Mouse (Mus musculus) spleen, adult 18-20 months (tissue): ENCODE results near the gene Fut9.

Experiments
- DNase-seq, 2 experiments: peaks; one replicate each; pipeline ENCODE4 v3.0.0; 2022; ENCODE audit warnings: mixed read lengths in 2 of 2

Fut9 gene

GRCm38 (mm10) chr4:25799476-25800283, at the start of gene Fut9:
Fut9 (minus strand) TSS chr4:25800244.
- DNase-seq = no peak

GRCm38 (mm10) chr4:25815783-25816182, 15.7 kb upstream of the Fut9 start:
- no peak for DNase-seq

GRCm38 (mm10) chr4:25813340-25813739, 13.3 kb upstream of the Fut9 start:
- no peak for DNase-seq

- DNase-seq = no peak
These were observed 10.0 kb upstream of the Fut9 start for GRCm38 (mm10) chr4:25810058-25810457.

GRCm38 (mm10) chr4:25801751-25802150, 1.7 kb upstream of the Fut9 start:
- no peak for DNase-seq

GRCm38 (mm10) chr4:25800284-25800616, 206 bp upstream of the Fut9 start:
- DNase-seq = no peak

GRCm38 (mm10) chr4:25799051-25799475, 981 bp downstream of the Fut9 start:
- no peak for DNase-seq

- DNase-seq = no peak
These were observed 1.6 kb downstream of the Fut9 start for GRCm38 (mm10) chr4:25798412-25798811.

GRCm38 (mm10) chr4:25796149-25796548, 3.9 kb downstream of the Fut9 start:
- DNase-seq = no peak

GRCm38 (mm10) chr4:25785276-25785675, 14.8 kb downstream of the Fut9 start:
- DNase-seq = no peak

GRCm38 (mm10) chr4:25768657-25769056, 31.4 kb downstream of the Fut9 start:
- DNase-seq = no peak

GRCm38 (mm10) chr4:25763091-25763490, 37.0 kb downstream of the Fut9 start:
- DNase-seq = no peak

GRCm38 (mm10) chr4:25757909-25758548, 42.0 kb downstream of the Fut9 start:
- no peak for DNase-seq

GRCm38 (mm10) chr4:25741553-25741952, 58.5 kb downstream of the Fut9 start:
- no peak for DNase-seq

- DNase-seq = no peak
These were observed 61.3 kb downstream of the Fut9 start for GRCm38 (mm10) chr4:25738782-25739181.

GRCm38 (mm10) chr4:25721576-25721975, 78.5 kb downstream of the Fut9 start:
- DNase-seq = no peak

- no peak for DNase-seq
These were observed 86.1 kb downstream of the Fut9 start for GRCm38 (mm10) chr4:25713907-25714306.

GRCm38 (mm10) chr4:25684976-25685375, 115.1 kb downstream of the Fut9 start:
- DNase-seq = no peak

- DNase-seq = no peak
These were observed 135.8 kb downstream of the Fut9 start for GRCm38 (mm10) chr4:25664196-25664595.

- no peak for DNase-seq
These were observed 138.8 kb downstream of the Fut9 start for GRCm38 (mm10) chr4:25661204-25661727.

- no peak for DNase-seq
These were observed 141.3 kb downstream of the Fut9 start for GRCm38 (mm10) chr4:25658792-25659191.

- no peak for DNase-seq
These were observed 148.1 kb downstream of the Fut9 start for GRCm38 (mm10) chr4:25651902-25652301.

- DNase-seq = no peak
These were observed 151.9 kb downstream of the Fut9 start for GRCm38 (mm10) chr4:25648107-25648506.

GRCm38 (mm10) chr4:25647593-25647992, 152.5 kb downstream of the Fut9 start:
- DNase-seq = no peak
